Mouse (Mus musculus): ENCODE results near the gene Iqgap3. TPM values are rescaled to one million over a fixed set of nuclear protein-coding genes. Genes with fewer than 3 reads are reported as not detected.

Iqgap3 gene
- polyA plus RNA-seq, 1 experiment from 2014 or later = 18.5 TPM

DNA sequence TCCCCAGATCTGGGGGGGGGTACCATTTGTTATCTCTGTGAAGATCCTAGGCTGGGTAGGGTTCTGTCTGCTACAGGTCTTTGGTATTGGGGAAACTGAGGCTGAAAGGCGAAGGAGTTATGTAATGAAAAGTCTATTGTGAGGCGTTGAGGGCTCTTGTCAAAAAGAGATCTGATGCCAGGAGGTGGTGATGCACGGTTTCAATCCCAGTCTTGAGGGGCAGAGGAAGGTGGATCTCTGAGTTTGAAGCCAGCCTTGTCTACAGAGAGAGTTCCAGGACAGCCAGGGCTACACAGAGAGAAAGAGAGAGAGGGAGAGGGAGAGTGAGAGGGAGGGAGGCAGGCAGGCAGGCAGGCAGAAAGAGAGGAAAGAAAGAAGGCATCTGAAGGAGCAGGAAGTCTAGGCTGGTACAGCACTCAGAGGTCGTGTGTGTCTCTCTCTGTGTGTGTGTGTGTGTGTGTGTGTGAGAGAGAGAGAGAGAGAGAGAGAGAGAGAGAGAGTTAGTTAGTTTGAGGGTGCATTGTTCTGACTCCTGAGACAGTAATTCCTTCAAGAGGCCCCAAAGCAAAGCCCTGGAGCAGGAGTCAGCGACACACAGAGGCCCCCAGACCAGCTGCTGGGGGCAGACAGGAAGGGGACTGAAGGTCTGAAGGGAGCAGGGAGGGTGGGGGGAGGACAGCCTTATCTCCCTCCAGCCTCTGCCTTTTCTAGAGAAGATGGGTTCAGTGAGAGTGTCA lies 64.8 kb downstream of the Iqgap3 start:
- Histone ChIP-seq H3K4me1 (ENCODE audit: control insufficient read depth, insufficient read depth, low read length) (peaks cover 80% of the 10 kb centered on the region), H3K4me2 (peak overlapping the region; percentile 97), H3K9me3 (replicated peaks; ENCODE audit: control insufficient read depth, low read length) (no peaks in the 10 kb centered on the region), H3K4me3 (ENCODE audit: low read depth, low read length) (0 out of 2 replicates have a peak overlapping the region, but pooled peaks have one; percentile 9), H3K27ac (ENCODE audit: low read depth, low read length) (peak overlapping the region; percentile 100), H3K9ac (ENCODE audit: low read depth, low read length) (peak overlapping the region; percentile 91), H3K36me3 (ENCODE audit: control insufficient read depth, insufficient read depth, low read length) (no peaks in the 10 kb centered on the region), H3K27me3 (ENCODE audit: control insufficient read depth, insufficient read depth, low read length) (no peaks in the 10 kb centered on the region)
- ATAC-seq (replicated peaks; ENCODE audit: insufficient number of reproducible peaks, low FRiP score, low TSS enrichment) = no peak
- WGBS (ENCODE audit: insufficient replicate concordance) = 28% methylated on average over 5 of the region's 5 CpGs

DNA sequence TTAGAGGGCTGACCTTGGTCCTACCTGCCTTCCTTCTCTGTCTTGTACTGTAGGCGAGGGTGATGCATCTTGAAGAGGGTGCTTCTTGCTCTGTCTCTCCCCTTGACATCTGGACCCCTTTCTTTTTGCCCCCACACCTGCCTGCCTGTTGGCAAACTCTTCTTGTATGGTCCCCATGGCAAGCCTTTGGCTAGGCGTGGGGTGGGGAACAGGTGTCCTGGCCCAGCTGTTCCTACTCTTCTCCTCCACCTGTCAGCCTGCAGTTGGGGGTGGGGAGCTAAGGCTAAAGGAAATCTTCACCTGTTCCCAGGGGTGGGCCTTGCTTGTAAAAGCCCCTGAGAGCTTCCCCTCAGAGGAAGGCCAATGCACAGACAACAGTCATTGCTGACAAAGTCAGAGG lies 65.7 kb downstream of the Iqgap3 start:
- no peak for ATAC-seq (replicated peaks; ENCODE audit: insufficient number of reproducible peaks, low FRiP score, low TSS enrichment)
- Histone ChIP-seq H3K4me3 (ENCODE audit: low read depth, low read length) (no peak overlapping the region), H3K4me1 (ENCODE audit: control insufficient read depth, insufficient read depth, low read length) (peaks cover 88% of the 10 kb centered on the region), H3K9ac (ENCODE audit: low read depth, low read length) (peak overlapping the region; percentile 16; the same call in 1 of the 2 replicates), H3K27me3 (ENCODE audit: control insufficient read depth, insufficient read depth, low read length) (no peaks in the 10 kb centered on the region), H3K27ac (ENCODE audit: low read depth, low read length) (peak overlapping the region; percentile 100; the same call in 1 of the 2 replicates), H3K4me2 (peak overlapping the region; percentile 97; the same call in 1 of the 2 replicates), H3K36me3 (ENCODE audit: control insufficient read depth, insufficient read depth, low read length) (no peaks in the 10 kb centered on the region), H3K9me3 (replicated peaks; ENCODE audit: control insufficient read depth, low read length) (no peaks in the 10 kb centered on the region)
- 65% methylated on average over 2 of the region's 2 CpGs for WGBS (ENCODE audit: insufficient replicate concordance)

- H3K36me3 ChIP-seq (ENCODE audit: control insufficient read depth, insufficient read depth, low read length) = no peaks in the 10 kb centered on the region
- no peaks in the 10 kb centered on the region for H3K27me3 ChIP-seq (ENCODE audit: control insufficient read depth, insufficient read depth, low read length)
- WGBS (ENCODE audit: insufficient replicate concordance) = 72% methylated on average over 1 of the region's 1 CpGs
- H3K27ac ChIP-seq (ENCODE audit: low read depth, low read length) = peak overlapping the region; percentile 100
- H3K4me2 ChIP-seq = no peak overlapping the region
- no peak for ATAC-seq (replicated peaks; ENCODE audit: insufficient number of reproducible peaks, low FRiP score, low TSS enrichment)
- no peak overlapping the region for H3K4me3 ChIP-seq (ENCODE audit: low read depth, low read length)
- H3K4me1 ChIP-seq (ENCODE audit: control insufficient read depth, insufficient read depth, low read length) = peaks cover 88% of the 10 kb centered on the region
- no peaks in the 10 kb centered on the region for H3K9me3 ChIP-seq (replicated peaks; ENCODE audit: control insufficient read depth, low read length)
- peak overlapping the region; percentile 28; the same call in 1 of the 2 replicates for H3K9ac ChIP-seq (ENCODE audit: low read depth, low read length)
These were observed 66.1 kb downstream of the Iqgap3 start for GRCm38 (mm10) chr3:88147866-88148265.

- peak overlapping the region; percentile 100 for H3K27ac ChIP-seq (ENCODE audit: low read depth, low read length)
- ATAC-seq (replicated peaks; ENCODE audit: insufficient number of reproducible peaks, low FRiP score, low TSS enrichment) = no peak
- peaks cover 92% of the 10 kb centered on the region for H3K4me1 ChIP-seq (ENCODE audit: control insufficient read depth, insufficient read depth, low read length)
- no peaks in the 10 kb centered on the region for H3K27me3 ChIP-seq (ENCODE audit: control insufficient read depth, insufficient read depth, low read length)
- 81% methylated on average over 5 of the region's 5 CpGs for WGBS (ENCODE audit: insufficient replicate concordance)
- no peak overlapping the region for H3K4me3 ChIP-seq (ENCODE audit: low read depth, low read length)
- H3K4me2 ChIP-seq = peak overlapping the region; percentile 81
- peak overlapping the region; percentile 28; the same call in 1 of the 2 replicates for H3K9ac ChIP-seq (ENCODE audit: low read depth, low read length)
- no peaks in the 10 kb centered on the region for H3K36me3 ChIP-seq (ENCODE audit: control insufficient read depth, insufficient read depth, low read length)
- H3K9me3 ChIP-seq (replicated peaks; ENCODE audit: control insufficient read depth, low read length) = no peaks in the 10 kb centered on the region
These were observed 66.6 kb downstream of the Iqgap3 start for GRCm38 (mm10) chr3:88148354-88148753.

DNA sequence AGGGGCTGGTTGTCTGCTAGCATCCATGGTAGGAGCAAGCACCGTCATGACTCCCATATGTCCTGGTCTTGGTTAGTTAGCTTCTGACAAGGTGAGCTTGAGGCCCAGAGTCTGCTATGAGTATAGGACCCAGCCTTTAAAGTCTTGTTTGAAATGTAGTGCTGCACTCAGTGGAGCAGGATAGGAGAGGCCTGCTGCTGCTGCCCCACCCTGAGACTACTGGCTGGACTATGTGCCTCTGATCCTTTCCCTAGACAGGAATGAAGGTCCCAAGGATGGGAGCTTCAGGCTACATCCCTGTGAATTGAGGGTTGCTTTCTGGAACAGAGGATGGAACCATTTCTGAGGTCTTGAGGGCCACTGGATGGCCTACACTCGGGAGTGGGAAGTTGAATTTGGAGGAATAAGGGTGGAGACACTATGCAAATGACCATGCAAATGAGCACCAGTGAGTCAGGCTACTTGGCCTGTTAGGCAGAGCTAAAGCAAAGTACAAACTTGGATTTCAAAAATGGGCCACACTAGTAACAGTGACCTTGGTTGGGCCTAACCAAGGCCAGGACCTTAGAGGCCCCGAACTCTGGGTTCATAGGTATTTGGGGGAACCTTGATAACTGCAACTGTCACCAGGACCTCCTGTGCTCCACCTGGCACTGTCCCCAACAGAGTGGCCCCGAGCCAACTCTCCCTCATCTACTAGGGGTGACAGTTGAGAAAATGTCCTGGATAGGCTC lies 67.2 kb downstream of the Iqgap3 start:
- Histone ChIP-seq H3K4me3 (ENCODE audit: low read depth, low read length) (peak overlapping the region; percentile 31), H3K4me1 (ENCODE audit: control insufficient read depth, insufficient read depth, low read length) (peaks cover 88% of the 10 kb centered on the region), H3K4me2 (peak overlapping the region; percentile 81), H3K9me3 (replicated peaks; ENCODE audit: control insufficient read depth, low read length) (no peaks in the 10 kb centered on the region), H3K36me3 (ENCODE audit: control insufficient read depth, insufficient read depth, low read length) (no peaks in the 10 kb centered on the region), H3K27me3 (ENCODE audit: control insufficient read depth, insufficient read depth, low read length) (no peaks in the 10 kb centered on the region), H3K9ac (ENCODE audit: low read depth, low read length) (peak overlapping the region; percentile 70), H3K27ac (ENCODE audit: low read depth, low read length) (peak overlapping the region; percentile 100)
- whole genome bisulfite sequencing (ENCODE audit: insufficient replicate concordance) = 45% methylated on average over 4 of the region's 4 CpGs
- ATAC-seq (replicated peaks; ENCODE audit: insufficient number of reproducible peaks, low FRiP score, low TSS enrichment) = no peak

DNA sequence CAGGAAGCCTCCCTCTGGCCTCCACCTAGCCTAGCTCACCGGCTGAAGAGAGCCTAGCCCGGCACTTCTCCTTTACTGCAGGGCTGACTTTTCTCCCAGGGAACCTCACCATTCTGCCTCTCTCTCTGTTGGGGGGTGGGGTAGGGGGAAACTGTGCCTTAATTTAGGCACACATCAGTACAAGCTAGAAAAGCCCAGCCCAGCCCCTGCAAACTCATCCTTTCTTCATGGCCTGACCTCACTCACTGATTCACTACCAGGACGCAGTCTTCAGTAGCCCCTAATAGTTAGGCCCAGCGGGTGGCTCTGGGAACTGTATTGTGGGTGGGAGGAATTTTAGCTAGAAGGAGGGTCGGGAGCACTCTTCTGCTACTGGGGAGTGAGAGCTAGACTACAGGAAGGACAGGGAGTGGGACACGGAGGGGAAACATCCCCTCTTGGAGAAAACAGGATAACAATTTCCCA lies 67.8 kb downstream of the Iqgap3 start:
- Histone ChIP-seq H3K36me3 (ENCODE audit: control insufficient read depth, insufficient read depth, low read length) (no peaks in the 10 kb centered on the region), H3K4me1 (ENCODE audit: control insufficient read depth, insufficient read depth, low read length) (peaks cover 82% of the 10 kb centered on the region), H3K9ac (ENCODE audit: low read depth, low read length) (peak overlapping the region; percentile 70), H3K4me3 (ENCODE audit: low read depth, low read length) (peak overlapping the region; percentile 31), H3K27me3 (ENCODE audit: control insufficient read depth, insufficient read depth, low read length) (no peaks in the 10 kb centered on the region), H3K9me3 (replicated peaks; ENCODE audit: control insufficient read depth, low read length) (no peaks in the 10 kb centered on the region), H3K4me2 (peak overlapping the region; percentile 81), H3K27ac (ENCODE audit: low read depth, low read length) (peak overlapping the region; percentile 100)
- WGBS (ENCODE audit: insufficient replicate concordance) = 10% methylated on average over 6 of the region's 6 CpGs
- no peak for ATAC-seq (replicated peaks; ENCODE audit: insufficient number of reproducible peaks, low FRiP score, low TSS enrichment)

GRCm38 (mm10) chr3:88150061-88150998 lies 68.6 kb downstream of the Iqgap3 start:
- Histone ChIP-seq H3K27me3 (ENCODE audit: control insufficient read depth, insufficient read depth, low read length) (no peaks in the 10 kb centered on the region), H3K4me3 (ENCODE audit: low read depth, low read length) (peak overlapping the region; percentile 35), H3K9ac (ENCODE audit: low read depth, low read length) (peak overlapping the region; percentile 70), H3K36me3 (ENCODE audit: control insufficient read depth, insufficient read depth, low read length) (no peaks in the 10 kb centered on the region), H3K9me3 (replicated peaks; ENCODE audit: control insufficient read depth, low read length) (no peaks in the 10 kb centered on the region), H3K4me1 (ENCODE audit: control insufficient read depth, insufficient read depth, low read length) (peaks cover 74% of the 10 kb centered on the region), H3K27ac (ENCODE audit: low read depth, low read length) (peak overlapping the region; percentile 100), H3K4me2 (peak overlapping the region; percentile 81)
- 15% methylated on average over 14 of the region's 14 CpGs for WGBS (ENCODE audit: insufficient replicate concordance)
- ATAC-seq (replicated peaks; ENCODE audit: insufficient number of reproducible peaks, low FRiP score, low TSS enrichment) = peak; percentile 70

DNA sequence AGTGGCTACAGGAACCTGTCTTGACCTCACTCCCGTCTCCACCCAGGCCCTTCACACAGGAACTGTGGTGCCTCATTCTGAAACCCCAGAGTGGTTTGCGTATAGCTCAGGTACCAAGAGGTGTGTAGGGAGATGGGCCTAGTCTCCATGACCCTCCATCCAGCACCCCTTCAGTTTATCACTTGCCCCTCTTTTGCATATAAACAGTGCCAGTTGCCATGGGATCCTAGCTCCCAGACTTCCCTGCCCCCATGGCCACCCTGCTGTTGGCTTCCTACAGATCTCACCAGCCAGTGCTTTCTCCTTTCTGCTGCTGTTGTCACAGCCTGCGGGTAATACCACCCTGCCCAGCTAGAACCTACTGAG lies 69.2 kb downstream of the Iqgap3 start:
- H3K9ac ChIP-seq (ENCODE audit: low read depth, low read length) = peak overlapping the region; percentile 70; the same call in 1 of the 2 replicates
- no peaks in the 10 kb centered on the region for H3K9me3 ChIP-seq (replicated peaks; ENCODE audit: control insufficient read depth, low read length)
- H3K27me3 ChIP-seq (ENCODE audit: control insufficient read depth, insufficient read depth, low read length) = no peaks in the 10 kb centered on the region
- H3K4me3 ChIP-seq (ENCODE audit: low read depth, low read length) = no peak overlapping the region
- peak overlapping the region; percentile 100 for H3K27ac ChIP-seq (ENCODE audit: low read depth, low read length)
- ATAC-seq (replicated peaks; ENCODE audit: insufficient number of reproducible peaks, low FRiP score, low TSS enrichment) = no peak
- WGBS (ENCODE audit: insufficient replicate concordance) = 52% methylated on average over 3 of the region's 3 CpGs
- peak overlapping the region; percentile 81 for H3K4me2 ChIP-seq
- H3K4me1 ChIP-seq (ENCODE audit: control insufficient read depth, insufficient read depth, low read length) = peaks cover 67% of the 10 kb centered on the region
- H3K36me3 ChIP-seq (ENCODE audit: control insufficient read depth, insufficient read depth, low read length) = no peaks in the 10 kb centered on the region

All from heart, embryonic 11.5 days (tissue).